Mouse (Mus musculus): ENCODE data around the gene Cdca7l. TPM values are rescaled to one million over a fixed set of nuclear protein-coding genes. Genes with fewer than 3 reads are reported as not detected.
"Not testable (repeated sequence)": the region's sequence is repeated elsewhere in the genome, so short reads cannot be mapped to it uniquely, and the experiment has no call there.

Cdca7l gene
- polyA plus RNA-seq, 1 experiment from 2014 or later: 7.9 TPM

DNA sequence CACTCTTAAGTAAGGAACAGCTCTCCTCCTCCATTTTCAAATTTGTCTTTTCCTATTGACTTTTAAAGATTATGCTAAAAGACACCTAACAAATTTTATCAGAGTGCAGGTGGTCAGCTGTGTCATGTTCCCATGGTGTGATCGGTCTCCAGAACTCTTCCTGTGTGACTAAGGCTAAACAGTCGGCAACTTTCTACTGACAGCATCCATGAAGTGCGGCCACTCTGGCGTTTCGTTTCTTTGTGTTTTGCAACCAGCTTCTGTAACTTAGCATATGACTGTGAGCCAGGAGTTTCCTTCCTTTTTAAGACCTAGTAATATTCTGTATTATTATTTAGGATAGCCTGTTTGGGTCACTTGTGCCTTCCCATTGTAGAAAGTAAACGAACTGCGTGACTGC, 56.8 kb downstream of the Cdca7l start:
- ATAC-seq (ENCODE audit: low FRiP score, low TSS enrichment): no peak
- Histone ChIP-seq H3K36me3 (ENCODE audit: control insufficient read depth, insufficient read depth, low read length) (no peaks in the 10 kb centered on the region), H3K27me3 (ENCODE audit: control insufficient read depth, insufficient read depth, low read length) (no peaks in the 10 kb centered on the region), H3K4me2 (ENCODE audit: low read length) (no peak overlapping the region), H3K9ac (replicated peaks; ENCODE audit: low read length) (no peak overlapping the region), H3K9me3 (ENCODE audit: control insufficient read depth, low read length) (no peaks in the 10 kb centered on the region), H3K4me1 (ENCODE audit: control insufficient read depth, insufficient read depth, low read length) (no peaks in the 10 kb centered on the region), H3K4me3 (replicated peaks; ENCODE audit: low read depth, low read length) (no peak overlapping the region), H3K27ac (replicated peaks; ENCODE audit: low read depth, low read length) (no peak overlapping the region)
- WGBS: 71% methylated on average over 7 of the region's 7 CpGs
- DNase-seq: no peak

DNA sequence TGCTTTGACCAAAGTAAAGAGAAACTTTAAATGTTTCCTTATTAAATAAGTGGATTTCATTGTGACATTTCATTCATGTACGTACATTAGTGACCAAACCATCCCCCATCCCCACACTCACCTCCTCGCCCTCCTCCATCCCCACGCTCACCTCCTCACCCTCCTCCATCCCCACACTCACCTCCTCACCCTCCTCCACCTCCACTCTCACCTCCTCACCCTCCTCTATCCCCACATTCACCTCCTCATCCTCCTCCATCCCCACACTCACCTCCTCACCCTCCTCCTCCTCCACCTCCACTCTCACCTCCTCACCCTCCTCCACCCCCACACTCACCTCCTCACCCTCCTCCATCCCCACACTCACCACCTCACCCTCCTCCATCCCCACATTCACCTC, 57.2 kb downstream of the Cdca7l start:
- Histone ChIP-seq H3K9ac (replicated peaks; ENCODE audit: low read length) (no peak overlapping the region), H3K36me3 (ENCODE audit: control insufficient read depth, insufficient read depth, low read length) (no peaks in the 10 kb centered on the region), H3K27me3 (ENCODE audit: control insufficient read depth, insufficient read depth, low read length) (no peaks in the 10 kb centered on the region), H3K4me3 (replicated peaks; ENCODE audit: low read depth, low read length) (no peak overlapping the region), H3K4me2 (ENCODE audit: low read length) (no peak overlapping the region), H3K9me3 (ENCODE audit: control insufficient read depth, low read length) (no peaks in the 10 kb centered on the region), H3K4me1 (ENCODE audit: control insufficient read depth, insufficient read depth, low read length) (no peaks in the 10 kb centered on the region), H3K27ac (replicated peaks; ENCODE audit: low read depth, low read length) (no peak overlapping the region)
- ATAC-seq (ENCODE audit: low FRiP score, low TSS enrichment): no peak
- DNase-seq: no peak
- WGBS: 53% methylated on average over 3 of the region's 3 CpGs

- WGBS: 94% methylated on average over 5 of the region's 5 CpGs
- H3K9ac ChIP-seq (replicated peaks; ENCODE audit: low read length): no peak overlapping the region
- DNase-seq (no peak), ATAC-seq (ENCODE audit: low FRiP score, low TSS enrichment) (no peak)
- no peaks in the 10 kb centered on the region for H3K4me1 ChIP-seq (ENCODE audit: control insufficient read depth, insufficient read depth, low read length)
- H3K4me3 ChIP-seq (replicated peaks; ENCODE audit: low read depth, low read length): no peak overlapping the region
- no peak overlapping the region for H3K27ac ChIP-seq (replicated peaks; ENCODE audit: low read depth, low read length)
- H3K9me3 ChIP-seq (ENCODE audit: control insufficient read depth, low read length): no peaks in the 10 kb centered on the region
- H3K4me2 ChIP-seq (ENCODE audit: low read length): no peak overlapping the region
- no peaks in the 10 kb centered on the region for H3K36me3 ChIP-seq (ENCODE audit: control insufficient read depth, insufficient read depth, low read length)
- H3K27me3 ChIP-seq (ENCODE audit: control insufficient read depth, insufficient read depth, low read length): no peaks in the 10 kb centered on the region
Observed at GRCm38 (mm10) chr12:117862655-117863054, 58.6 kb downstream of the Cdca7l start.

DNA sequence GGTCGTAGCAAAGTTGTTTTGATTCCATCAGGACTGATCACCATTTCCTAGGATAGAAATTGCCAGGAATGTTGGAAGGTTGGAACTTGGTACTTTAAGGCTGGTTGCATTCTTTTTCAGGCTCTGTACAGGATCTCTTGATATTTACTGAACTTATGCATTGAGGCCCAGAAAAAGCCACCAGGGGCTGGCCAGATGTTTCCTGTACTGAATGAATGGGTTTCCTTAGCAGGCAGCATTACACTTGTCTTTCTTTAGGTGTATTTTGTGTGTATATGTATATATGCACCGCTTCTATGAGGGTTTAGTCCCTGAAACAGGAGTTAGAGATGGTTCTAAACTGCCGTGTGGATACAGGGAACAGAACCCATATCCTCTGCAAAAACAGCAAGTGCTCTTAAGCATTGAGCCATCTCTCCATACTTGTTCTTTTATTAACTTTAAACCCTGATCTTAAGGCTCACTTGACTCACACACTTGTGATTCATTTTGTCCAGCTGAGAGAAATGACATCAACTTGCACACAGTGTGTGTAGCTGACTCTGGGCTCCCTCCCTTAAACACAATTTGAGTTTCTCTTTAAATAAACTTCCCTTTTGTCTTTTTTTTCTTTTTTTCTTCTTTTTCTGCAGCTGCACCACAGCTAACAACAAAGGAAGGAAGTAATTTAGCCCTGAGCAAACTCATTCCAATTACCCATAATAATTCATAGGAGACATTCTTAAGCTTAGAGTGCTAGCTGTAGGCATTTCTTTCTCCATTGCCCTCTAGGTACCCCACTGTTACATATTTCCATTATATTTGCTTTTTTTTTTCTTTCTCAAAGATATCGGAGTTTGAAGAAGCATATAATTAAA, 63.8 kb downstream of the Cdca7l start:
- DNase-seq (no peak), ATAC-seq (ENCODE audit: low FRiP score, low TSS enrichment) (no peak)
- WGBS: 94% methylated on average over 4 of the region's 4 CpGs

GRCm38 (mm10) chr12:117872265-117872664, 68.2 kb downstream of the Cdca7l start:
- Histone ChIP-seq H3K27me3 (ENCODE audit: control insufficient read depth, insufficient read depth, low read length) (no peaks in the 10 kb centered on the region), H3K4me2 (ENCODE audit: low read length) (no peak overlapping the region), H3K27ac (replicated peaks; ENCODE audit: low read depth, low read length) (no peak overlapping the region), H3K36me3 (ENCODE audit: control insufficient read depth, insufficient read depth, low read length) (no peaks in the 10 kb centered on the region), H3K4me3 (replicated peaks; ENCODE audit: low read depth, low read length) (no peak overlapping the region), H3K9me3 (ENCODE audit: control insufficient read depth, low read length) (no peaks in the 10 kb centered on the region), H3K4me1 (ENCODE audit: control insufficient read depth, insufficient read depth, low read length) (no peaks in the 10 kb centered on the region), H3K9ac (replicated peaks; ENCODE audit: low read length) (no peak overlapping the region)
- no peak for ATAC-seq (ENCODE audit: low FRiP score, low TSS enrichment)
- 83% methylated on average over 5 of the region's 5 CpGs for WGBS
- peak; percentile 4 for DNase-seq

More for the DNA sequence above, 63.8 kb downstream of the Cdca7l start:
- H3K4me1 ChIP-seq (ENCODE audit: control insufficient read depth, insufficient read depth, low read length): no peaks in the 10 kb centered on the region
- no peaks in the 10 kb centered on the region for H3K36me3 ChIP-seq (ENCODE audit: control insufficient read depth, insufficient read depth, low read length)
- no peaks in the 10 kb centered on the region for H3K27me3 ChIP-seq (ENCODE audit: control insufficient read depth, insufficient read depth, low read length)
- H3K9me3 ChIP-seq (ENCODE audit: control insufficient read depth, low read length): no peaks in the 10 kb centered on the region
- no peak overlapping the region for H3K9ac ChIP-seq (replicated peaks; ENCODE audit: low read length)
- H3K27ac ChIP-seq (replicated peaks; ENCODE audit: low read depth, low read length): no peak overlapping the region
- no peak overlapping the region for H3K4me3 ChIP-seq (replicated peaks; ENCODE audit: low read depth, low read length)
- H3K4me2 ChIP-seq (ENCODE audit: low read length): no peak overlapping the region

DNA sequence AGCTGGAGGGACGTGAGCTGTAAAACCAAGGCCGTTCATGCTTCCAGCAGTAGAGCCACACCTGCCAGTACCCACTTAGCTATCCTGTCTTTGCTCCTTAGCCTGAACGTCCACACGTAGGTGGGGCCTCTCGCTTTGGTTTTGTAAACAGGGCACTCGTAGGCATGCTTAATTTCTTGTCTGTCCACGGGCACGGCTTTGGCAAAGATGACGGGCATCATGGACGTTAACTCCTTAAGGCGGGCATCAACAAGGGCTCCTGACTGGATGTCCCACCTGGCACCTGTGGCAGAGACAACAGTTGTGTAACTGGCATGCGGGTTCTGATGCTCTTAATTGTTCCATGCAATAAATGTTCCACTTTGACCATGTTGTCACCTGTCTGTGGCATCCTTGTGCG, 74.3 kb downstream of the Cdca7l start:
- no peaks in the 10 kb centered on the region for H3K27me3 ChIP-seq (ENCODE audit: control insufficient read depth, insufficient read depth, low read length)
- no peak overlapping the region for H3K4me3 ChIP-seq (replicated peaks; ENCODE audit: low read depth, low read length)
- no peaks in the 10 kb centered on the region for H3K9me3 ChIP-seq (ENCODE audit: control insufficient read depth, low read length)
- no peak overlapping the region for H3K4me2 ChIP-seq (ENCODE audit: low read length)
- no peak overlapping the region for H3K9ac ChIP-seq (replicated peaks; ENCODE audit: low read length)
- H3K4me1 ChIP-seq (ENCODE audit: control insufficient read depth, insufficient read depth, low read length): no peaks in the 10 kb centered on the region
- 96% methylated on average over 13 of the region's 13 CpGs for WGBS
- H3K27ac ChIP-seq (replicated peaks; ENCODE audit: low read depth, low read length): no peak overlapping the region
- no peak for ATAC-seq (ENCODE audit: low FRiP score, low TSS enrichment)
- no peak for DNase-seq
- no peaks in the 10 kb centered on the region for H3K36me3 ChIP-seq (ENCODE audit: control insufficient read depth, insufficient read depth, low read length)

DNA sequence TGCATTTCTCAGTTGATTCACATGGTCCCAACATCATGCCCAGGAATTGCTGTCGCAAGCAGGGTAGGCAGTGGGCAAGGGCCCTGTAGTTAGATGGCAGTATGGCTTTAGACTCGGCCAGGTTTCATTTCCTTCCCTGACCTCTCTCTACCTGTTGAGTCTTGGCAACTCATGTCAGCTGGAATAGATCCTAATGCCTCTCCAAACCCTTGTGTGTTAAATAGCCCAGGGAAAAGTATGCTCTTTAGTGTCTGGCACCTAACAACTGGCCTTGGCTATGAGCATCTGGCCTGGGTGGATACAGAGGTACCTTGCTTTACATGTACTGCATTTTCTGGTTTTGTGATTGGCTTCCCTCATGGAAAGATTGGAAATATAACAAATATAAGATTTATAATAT, 80.5 kb downstream of the Cdca7l start:
- no peak overlapping the region for H3K4me3 ChIP-seq (replicated peaks; ENCODE audit: low read depth, low read length)
- WGBS: 97% methylated on average over 2 of the region's 2 CpGs
- ATAC-seq (ENCODE audit: low FRiP score, low TSS enrichment): no peak

DNA sequence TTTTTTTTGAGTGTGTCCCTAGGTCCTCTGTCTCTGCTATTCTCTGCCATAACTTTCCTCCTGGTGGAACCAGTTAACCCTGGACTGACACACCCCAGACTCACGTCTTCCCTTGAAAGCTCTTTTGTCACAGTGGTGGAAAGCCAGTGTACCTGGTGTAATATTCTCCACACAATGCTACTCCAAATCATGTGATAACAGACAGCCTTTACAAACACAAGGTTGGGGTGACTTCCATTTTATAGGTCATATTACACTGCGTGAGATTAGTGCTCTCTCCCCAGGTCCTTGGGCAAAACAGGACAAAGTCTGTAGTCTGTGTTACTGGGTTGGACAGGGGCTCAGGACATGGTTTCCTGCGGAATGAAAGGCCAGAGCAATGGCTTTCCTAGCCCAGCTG, 83.3 kb downstream of the Cdca7l start:
- ATAC-seq (ENCODE audit: low FRiP score, low TSS enrichment): no peak
- Histone ChIP-seq H3K9me3 (ENCODE audit: control insufficient read depth, low read length) (no peaks in the 10 kb centered on the region), H3K36me3 (ENCODE audit: control insufficient read depth, insufficient read depth, low read length) (no peaks in the 10 kb centered on the region), H3K27ac (replicated peaks; ENCODE audit: low read depth, low read length) (no peak overlapping the region), H3K4me1 (ENCODE audit: control insufficient read depth, insufficient read depth, low read length) (no peaks in the 10 kb centered on the region), H3K4me3 (replicated peaks; ENCODE audit: low read depth, low read length) (no peak overlapping the region), H3K4me2 (ENCODE audit: low read length) (no peak overlapping the region), H3K27me3 (ENCODE audit: control insufficient read depth, insufficient read depth, low read length) (no peaks in the 10 kb centered on the region), H3K9ac (replicated peaks; ENCODE audit: low read length) (no peak overlapping the region)
- DNase-seq: no peak
- WGBS: 88% methylated on average over 3 of the region's 3 CpGs

More for the DNA sequence above, 80.5 kb downstream of the Cdca7l start:
- no peak for DNase-seq
- Histone ChIP-seq H3K9me3 (ENCODE audit: control insufficient read depth, low read length) (no peaks in the 10 kb centered on the region), H3K27me3 (ENCODE audit: control insufficient read depth, insufficient read depth, low read length) (no peaks in the 10 kb centered on the region), H3K36me3 (ENCODE audit: control insufficient read depth, insufficient read depth, low read length) (no peaks in the 10 kb centered on the region), H3K4me2 (ENCODE audit: low read length) (no peak overlapping the region), H3K27ac (replicated peaks; ENCODE audit: low read depth, low read length) (no peak overlapping the region), H3K4me1 (ENCODE audit: control insufficient read depth, insufficient read depth, low read length) (no peaks in the 10 kb centered on the region), H3K9ac (replicated peaks; ENCODE audit: low read length) (no peak overlapping the region)

GRCm38 (mm10) chr12:117900798-117901197, 96.7 kb downstream of the Cdca7l start:
- not testable (repeated sequence) for H3K27ac ChIP-seq (replicated peaks; ENCODE audit: low read depth, low read length); H3K9ac ChIP-seq (replicated peaks; ENCODE audit: low read length); DNase-seq; H3K9me3 ChIP-seq (ENCODE audit: control insufficient read depth, low read length); H3K27me3 ChIP-seq (ENCODE audit: control insufficient read depth, insufficient read depth, low read length); ATAC-seq (ENCODE audit: low FRiP score, low TSS enrichment); H3K4me2 ChIP-seq (ENCODE audit: low read length); H3K36me3 ChIP-seq (ENCODE audit: control insufficient read depth, insufficient read depth, low read length); H3K4me1 ChIP-seq (ENCODE audit: control insufficient read depth, insufficient read depth, low read length); H3K4me3 ChIP-seq (replicated peaks; ENCODE audit: low read depth, low read length)
- no CpG with 5 or more reads among the region's 4 CpGs for WGBS
